Mouse (Mus musculus) heart, adult 2 months (tissue): ENCODE data around the gene Ccdc92b.

Source experiments
- CTCF ChIP-seq: fragments of 200-600 bp; IDR thresholded peaks from 2 replicates; pipeline ENCODE4 v1.8.1; 2022; ENCODE audit warnings: antibody characterized with exemption, mild to moderate bottlenecking, moderate library complexity
- EP300 ChIP-seq: fragments of 200-500 bp; IDR thresholded peaks from 2 replicates; pipeline ENCODE4 v1.6.1; 2011; ENCODE audit warnings: low read depth, low read length, control low read depth; ENCODE audit not compliant: insufficient read depth

DNA sequence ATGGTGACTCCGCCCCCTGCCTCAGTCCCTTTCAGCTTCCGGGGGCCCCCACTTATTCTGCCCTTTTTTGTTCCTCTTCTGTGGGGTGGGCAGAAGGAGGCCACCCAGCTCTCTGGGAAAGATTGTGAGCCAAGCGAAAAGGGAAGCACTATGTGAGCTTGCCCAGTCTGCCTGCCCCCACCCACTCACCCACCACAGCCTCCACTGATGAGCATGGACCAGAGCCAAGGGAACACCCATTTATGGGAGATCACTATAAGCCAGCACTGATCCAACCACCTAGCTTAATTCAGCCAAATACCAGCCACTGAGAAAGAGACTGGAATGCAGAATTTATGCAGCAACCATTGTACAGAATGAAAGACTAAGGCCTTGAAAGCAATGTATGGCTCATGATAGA lies 43.5 kb upstream of the Ccdc92b start:
- no peak for TF ChIP-seq CTCF
- no peak for TF ChIP-seq EP300
